Mouse (Mus musculus) activated CD4-positive, CD25-positive, alpha-beta regulatory T cell, adult 4 months (primary cell): ENCODE measurements at regions not wholly inside any gene's neighbourhood (a gene's known extent, or its start where the extent isn't known, plus 50 kb on each side); places are given as distances from the start of the nearest gene placed in this dataset.

Experiments
- ATAC-seq: one replicate; pipeline ENCODE4 v1.8.0; 2017

- ATAC-seq: no peak
These were observed 253.4 kb upstream of the Prok2 start for GRCm38 (mm10) chr6:99979614-99980013.

GRCm38 (mm10) chr6:99978164-99978746, 252.1 kb upstream of the Prok2 start:
- no peak for ATAC-seq

- no peak for ATAC-seq
These were observed 250.0 kb upstream of the Prok2 start for GRCm38 (mm10) chr6:99976144-99976543.

- ATAC-seq: no peak
These were observed 249.3 kb upstream of the Prok2 start for GRCm38 (mm10) chr6:99975486-99975885.

GRCm38 (mm10) chr6:99974464-99974863, 248.3 kb upstream of the Prok2 start:
- ATAC-seq: no peak

GRCm38 (mm10) chr6:99971376-99971775, 245.2 kb upstream of the Prok2 start:
- no peak for ATAC-seq

- no peak for ATAC-seq
These were observed 242.7 kb upstream of the Prok2 start for GRCm38 (mm10) chr6:99968889-99969288.

- ATAC-seq: no peak
These were observed 241.3 kb upstream of the Prok2 start for GRCm38 (mm10) chr6:99967465-99967864.

- ATAC-seq: no peak
These were observed 238.3 kb upstream of the Prok2 start for GRCm38 (mm10) chr6:99964540-99964939.

- no peak for ATAC-seq
These were observed 237.8 kb upstream of the Prok2 start for GRCm38 (mm10) chr6:99964007-99964406.

- no peak for ATAC-seq
These were observed 233.2 kb upstream of the Prok2 start for GRCm38 (mm10) chr6:99959371-99959770.

GRCm38 (mm10) chr6:99954832-99955830, 228.9 kb upstream of the Prok2 start:
- ATAC-seq: no peak

- ATAC-seq: no peak
These were observed 228.0 kb upstream of the Prok2 start for GRCm38 (mm10) chr6:99953980-99954776.

- ATAC-seq: no peak
These were observed 224.6 kb upstream of the Prok2 start for GRCm38 (mm10) chr6:99950811-99951210.

GRCm38 (mm10) chr6:99946917-99947316, 220.7 kb upstream of the Prok2 start:
- no peak for ATAC-seq

- no peak for ATAC-seq
These were observed 220.3 kb upstream of the Prok2 start for GRCm38 (mm10) chr6:99946481-99946880.

GRCm38 (mm10) chr6:99945691-99946090, 219.5 kb upstream of the Prok2 start:
- no peak for ATAC-seq

GRCm38 (mm10) chr6:99942958-99943357, 216.8 kb upstream of the Prok2 start:
- ATAC-seq: no peak

GRCm38 (mm10) chr6:99940118-99940517, 213.9 kb upstream of the Prok2 start:
- ATAC-seq: no peak

GRCm38 (mm10) chr6:99939382-99939781, 213.2 kb upstream of the Prok2 start:
- no peak for ATAC-seq

GRCm38 (mm10) chr6:99938949-99939348, 212.8 kb upstream of the Prok2 start:
- no peak for ATAC-seq

- no peak for ATAC-seq
These were observed 210.5 kb upstream of the Prok2 start for GRCm38 (mm10) chr6:99936716-99937115.

GRCm38 (mm10) chr6:99935373-99935772, 209.2 kb upstream of the Prok2 start:
- ATAC-seq: no peak
